In the genomic region with DNA sequence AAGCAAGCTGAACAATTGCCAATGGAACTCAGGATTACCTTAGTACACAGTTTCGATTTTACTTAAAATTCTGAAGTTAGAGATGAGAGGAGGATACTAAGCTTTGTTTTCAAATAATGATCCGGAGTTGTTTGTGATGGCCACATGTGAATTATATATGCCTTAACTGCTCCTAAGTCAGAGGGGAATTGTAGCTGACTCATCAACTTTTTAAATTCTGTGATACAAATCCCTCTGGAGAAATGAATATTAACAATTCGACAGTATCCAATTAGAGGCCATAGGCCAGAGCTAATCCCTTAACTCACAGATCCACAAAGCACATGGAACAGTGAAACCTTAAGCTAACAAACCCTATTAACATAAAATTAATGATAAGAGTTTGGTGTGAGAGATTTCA, we compare ENCODE assay signal across 31 mouse cellular contexts.
"Had no signal": no experiment of that assay in that cellular context is flagged by ENCODE, and none has a peak within 500 bp of the region (broad histone marks: within the 10 kb centered on the region; RNA-seq: fewer than 3 reads in every experiment).

No protein-coding gene starts in this region.

- H3K9me3 ChIP-seq: heart, embryonic 10.5 days; heart, embryonic 12.5 days; heart, embryonic 13.5 days; heart, embryonic 15.5 days; hindbrain, embryonic 10.5 days; hindbrain, embryonic 12.5 days; hindbrain, embryonic 13.5 days; hindbrain, embryonic 15.5 days; intestine, embryonic 15.5 days; kidney, embryonic 15.5 days had no signal

- H3K4me1 ChIP-seq: heart, embryonic 10.5 days; heart, embryonic 12.5 days; heart, embryonic 13.5 days; heart, embryonic 15.5 days; hindbrain, embryonic 10.5 days; hindbrain, embryonic 12.5 days; hindbrain, embryonic 13.5 days; hindbrain, embryonic 15.5 days; intestine, embryonic 15.5 days; kidney, embryonic 15.5 days had no signal

- H3K4me2 ChIP-seq: heart, embryonic 11.5 days; heart, embryonic 12.5 days; heart, embryonic 13.5 days; heart, embryonic 15.5 days; hindbrain, embryonic 12.5 days; hindbrain, embryonic 13.5 days; hindbrain, embryonic 14.5 days; hindbrain, embryonic 15.5 days; intestine, embryonic 15.5 days; kidney, embryonic 15.5 days had no signal

- H3K27me3 ChIP-seq: heart, embryonic 12.5 days; heart, embryonic 13.5 days; heart, embryonic 15.5 days; hindbrain, embryonic 12.5 days; hindbrain, embryonic 13.5 days; hindbrain, embryonic 15.5 days; intestine, embryonic 15.5 days; kidney, embryonic 15.5 days had no signal

- H3K4me3 ChIP-seq: heart, embryonic 10.5 days; heart, embryonic 12.5 days; heart, embryonic 13.5 days; heart, embryonic 15.5 days; hindbrain, embryonic 10.5 days; hindbrain, embryonic 12.5 days; hindbrain, embryonic 13.5 days; hindbrain, embryonic 15.5 days; intestine, embryonic 15.5 days; kidney, embryonic 15.5 days; layer of hippocampus, adult 2 months; left cerebral cortex, adult 2 months had no signal

- H3K27ac ChIP-seq: heart, embryonic 10.5 days; heart, embryonic 13.5 days; heart, embryonic 15.5 days; hindbrain, embryonic 10.5 days; hindbrain, embryonic 12.5 days; hindbrain, embryonic 13.5 days; hindbrain, embryonic 14.5 days; hindbrain, embryonic 15.5 days; hindbrain, postnatal 0 days; intestine, embryonic 15.5 days; kidney, embryonic 15.5 days; kidney, postnatal 0 days; layer of hippocampus, adult 2 months; left cerebral cortex, adult 2 months had no signal

- H3K9ac ChIP-seq: heart, embryonic 12.5 days; heart, embryonic 13.5 days; heart, embryonic 15.5 days; hindbrain, embryonic 12.5 days; hindbrain, embryonic 13.5 days; hindbrain, embryonic 14.5 days; hindbrain, embryonic 15.5 days; intestine, embryonic 15.5 days; kidney, embryonic 15.5 days had no signal

- H3K36me3 ChIP-seq: heart, embryonic 10.5 days; heart, embryonic 12.5 days; heart, embryonic 13.5 days; heart, embryonic 15.5 days; hindbrain, embryonic 10.5 days; hindbrain, embryonic 12.5 days; hindbrain, embryonic 13.5 days; hindbrain, embryonic 15.5 days; intestine, embryonic 15.5 days; kidney, embryonic 15.5 days had no signal

- DNase-seq: heart, postnatal 10 days; heart, postnatal 14 days; heart, postnatal 36 days; heart, postnatal 4 days; kidney, adult 11 months; kidney, adult 2 months; kidney, adult 8-10 months; kidney, adult 9 months; kidney, postnatal 10 days; kidney, postnatal 14 days; kidney, postnatal 25 days; kidney, postnatal 36 days; kidney, postnatal 4 days; layer of hippocampus, adult 9-11 months; layer of hippocampus, postnatal 36 days had no signal
